Mouse (Mus musculus) liver, adult (tissue): Measurements from ENCODE around the gene Rxra.
A peak's percentile ranks its signal among the peaks of the same experiment; 100 is the strongest.

Source experiments
- GATA4 ChIP-seq: IDR thresholded peaks from 2 replicates; pipeline ENCODE4 v1.6.1; 2014; ENCODE audit warnings: mild to moderate bottlenecking, low read length; ENCODE audit not compliant: insufficient replicate concordance

Rxra gene

GRCm38 (mm10) chr2:27682096-27682495 is 5.9 kb downstream of the Rxra start:
- TF ChIP-seq GATA4 = peak; percentile 61; the same call in 1 of the 2 replicates

GRCm38 (mm10) chr2:27684017-27684657 is 7.9 kb downstream of the Rxra start:
- TF ChIP-seq GATA4 = no peak

GRCm38 (mm10) chr2:27685917-27686316 is 9.7 kb downstream of the Rxra start:
- no peak for TF ChIP-seq GATA4

GRCm38 (mm10) chr2:27686335-27686734 is 10.1 kb downstream of the Rxra start:
- TF ChIP-seq GATA4 = no peak

GRCm38 (mm10) chr2:27687041-27687440 is 10.8 kb downstream of the Rxra start:
- no peak for TF ChIP-seq GATA4

- TF ChIP-seq GATA4 = peak; percentile 63; the same call in 1 of the 2 replicates
These were observed 11.7 kb downstream of the Rxra start for GRCm38 (mm10) chr2:27687973-27688372.

GRCm38 (mm10) chr2:27690714-27691113 is 14.5 kb downstream of the Rxra start:
- TF ChIP-seq GATA4 = no peak

- no peak for TF ChIP-seq GATA4
These were observed 15.0 kb downstream of the Rxra start for GRCm38 (mm10) chr2:27691139-27691720.

GRCm38 (mm10) chr2:27692608-27693007 is 16.4 kb downstream of the Rxra start:
- TF ChIP-seq GATA4 = no peak

GRCm38 (mm10) chr2:27693684-27694083 is 17.4 kb downstream of the Rxra start:
- no peak for TF ChIP-seq GATA4

GRCm38 (mm10) chr2:27699574-27699973 is 23.3 kb downstream of the Rxra start:
- TF ChIP-seq GATA4 = no peak; the same call in 1 of the 2 replicates

GRCm38 (mm10) chr2:27702283-27702682 is 26.0 kb downstream of the Rxra start:
- TF ChIP-seq GATA4 = no peak

GRCm38 (mm10) chr2:27702904-27703666 is 26.8 kb downstream of the Rxra start:
- peak; percentile 82; the same call in 1 of the 2 replicates for TF ChIP-seq GATA4

- TF ChIP-seq GATA4 = no peak
These were observed 27.8 kb downstream of the Rxra start for GRCm38 (mm10) chr2:27703852-27704640.

GRCm38 (mm10) chr2:27704641-27705040 is 28.4 kb downstream of the Rxra start:
- TF ChIP-seq GATA4 = no peak
